Mouse (Mus musculus) testis, postnatal 14 days (tissue): ENCODE data around the gene Sco1.

Experiments used
- DNase-seq: peaks from one replicate; pipeline ENCODE4 v3.0.0; 2021; ENCODE audit warnings: low spot score

The Sco1 gene

DNA sequence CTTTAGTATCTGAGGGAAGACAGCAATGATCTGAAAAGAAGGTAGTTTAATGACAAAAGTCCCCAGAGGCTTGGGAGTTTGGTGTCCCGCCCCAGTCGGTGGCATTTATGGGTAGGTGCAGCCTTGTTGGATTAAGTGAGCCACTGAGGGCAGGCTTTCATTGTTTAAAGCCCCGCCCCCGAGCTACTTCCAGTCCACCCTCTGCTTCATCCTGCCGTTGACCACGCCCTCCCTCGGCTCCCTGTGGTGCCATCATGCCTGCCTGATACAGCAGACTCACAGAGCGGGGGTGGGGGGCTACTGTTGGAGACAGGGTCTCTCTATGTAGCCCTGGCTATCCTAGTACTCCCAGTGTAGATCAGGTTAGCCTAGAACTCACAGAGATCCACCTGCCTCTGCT is 9.5 kb upstream of the Sco1 start:
- DNase-seq = no peak

DNA sequence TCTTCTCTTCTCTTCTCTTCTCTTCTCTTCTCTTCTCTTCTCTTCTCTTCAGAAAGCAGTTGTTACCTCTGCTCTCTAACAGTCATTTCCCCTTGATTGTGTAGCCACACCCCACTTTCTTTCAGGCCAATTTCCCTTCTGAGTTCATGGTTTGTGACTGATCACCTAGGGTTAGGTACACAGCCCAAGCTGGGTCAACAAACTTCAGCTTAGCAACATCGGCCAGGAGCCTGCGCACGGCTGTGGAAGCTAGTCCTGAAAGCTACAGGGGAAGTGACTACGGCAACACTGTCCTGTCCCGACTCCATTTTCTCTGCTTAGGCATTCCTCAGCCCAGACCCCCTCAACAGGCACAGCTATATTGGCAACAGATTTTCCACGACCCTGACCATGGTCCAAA is 7.5 kb upstream of the Sco1 start:
- no peak for DNase-seq

DNA sequence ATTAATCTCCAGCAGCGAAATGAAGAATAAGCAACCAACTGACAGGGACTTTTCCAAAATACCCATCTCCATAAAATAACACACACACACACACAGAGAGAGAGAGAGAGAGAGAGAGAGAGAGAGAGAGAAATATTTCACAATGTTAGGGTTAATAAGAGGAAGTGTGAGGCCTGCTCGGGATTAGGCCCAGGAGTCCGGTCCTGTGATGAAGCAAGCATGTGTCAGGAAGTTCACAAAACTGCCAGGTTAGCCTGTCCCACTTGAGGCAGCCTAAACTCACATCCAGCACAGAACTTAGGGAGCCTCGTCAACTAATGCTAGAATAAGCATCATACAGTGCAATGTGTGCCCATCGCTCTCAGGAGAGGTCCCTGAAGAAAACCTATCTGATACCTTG is 5.3 kb upstream of the Sco1 start:
- DNase-seq = no peak

DNA sequence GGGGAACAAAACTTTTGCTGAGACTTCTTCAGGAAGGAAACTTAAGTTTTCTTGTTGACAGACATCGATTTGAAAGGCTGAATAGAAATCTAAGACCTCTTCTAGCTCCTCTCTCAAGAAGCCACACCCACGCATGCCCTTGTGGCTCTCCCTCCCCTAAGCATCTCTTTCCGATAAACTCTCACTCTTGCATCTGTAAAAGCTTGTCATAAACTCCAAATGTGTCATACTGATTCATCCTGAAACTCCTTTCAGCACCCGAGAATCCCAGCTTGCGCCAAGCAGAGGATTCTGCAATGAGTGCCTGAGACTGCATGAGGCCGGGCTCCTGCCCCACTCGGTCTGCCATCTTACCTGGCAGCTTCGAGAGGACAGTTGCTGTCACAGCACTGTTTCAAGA is 4.0 kb upstream of the Sco1 start:
- no peak for DNase-seq

DNA sequence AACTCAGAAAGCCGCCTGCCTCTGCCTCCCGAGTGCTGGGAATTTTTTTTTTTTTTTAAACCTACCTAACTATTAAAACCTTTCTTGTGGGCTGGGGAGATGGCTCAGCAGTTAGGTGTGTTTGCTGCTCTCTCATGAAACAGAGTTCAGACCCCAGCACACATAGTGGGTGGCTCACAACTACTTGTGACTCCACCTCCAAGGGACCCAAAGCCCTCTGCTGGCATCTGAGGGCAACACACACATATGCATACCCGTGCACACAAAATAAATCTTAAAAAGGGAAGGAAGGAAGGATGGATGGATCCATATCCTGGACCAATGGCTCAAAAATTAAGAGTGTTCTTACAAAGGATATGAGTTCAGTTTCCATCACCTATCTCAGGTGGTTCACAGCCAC is 3.2 kb upstream of the Sco1 start:
- no peak for DNase-seq

DNA sequence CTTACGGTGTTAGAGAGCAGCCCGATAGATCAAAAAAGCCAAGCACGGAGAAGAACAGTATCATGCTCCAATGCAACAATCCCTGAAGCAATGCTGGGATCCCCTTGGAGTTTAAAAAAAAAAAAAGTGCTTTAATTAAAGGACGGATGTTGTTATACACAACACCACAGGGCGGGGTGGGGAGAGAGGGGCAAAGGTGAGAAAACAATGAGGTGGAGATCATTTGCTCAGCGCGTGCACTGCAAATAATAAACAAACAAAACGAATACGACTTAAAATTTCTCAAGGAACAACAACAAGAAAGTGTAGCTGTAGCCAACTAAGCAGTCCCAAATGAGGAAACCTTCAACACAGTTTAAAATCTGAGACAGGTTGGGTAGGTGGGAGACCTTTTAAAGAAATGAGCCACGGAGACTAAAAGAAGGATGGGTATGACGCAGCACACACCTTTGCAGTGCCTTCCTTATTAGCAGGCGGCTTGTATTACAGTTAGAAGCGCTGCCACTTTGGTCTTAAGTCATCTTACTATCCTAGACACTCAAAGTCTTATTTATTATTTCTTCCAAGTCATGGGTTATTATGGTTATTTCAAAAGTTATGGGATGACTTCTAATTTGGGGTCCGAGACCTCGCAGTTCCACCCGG is 672 bp upstream of the Sco1 start:
- no peak for DNase-seq

DNA sequence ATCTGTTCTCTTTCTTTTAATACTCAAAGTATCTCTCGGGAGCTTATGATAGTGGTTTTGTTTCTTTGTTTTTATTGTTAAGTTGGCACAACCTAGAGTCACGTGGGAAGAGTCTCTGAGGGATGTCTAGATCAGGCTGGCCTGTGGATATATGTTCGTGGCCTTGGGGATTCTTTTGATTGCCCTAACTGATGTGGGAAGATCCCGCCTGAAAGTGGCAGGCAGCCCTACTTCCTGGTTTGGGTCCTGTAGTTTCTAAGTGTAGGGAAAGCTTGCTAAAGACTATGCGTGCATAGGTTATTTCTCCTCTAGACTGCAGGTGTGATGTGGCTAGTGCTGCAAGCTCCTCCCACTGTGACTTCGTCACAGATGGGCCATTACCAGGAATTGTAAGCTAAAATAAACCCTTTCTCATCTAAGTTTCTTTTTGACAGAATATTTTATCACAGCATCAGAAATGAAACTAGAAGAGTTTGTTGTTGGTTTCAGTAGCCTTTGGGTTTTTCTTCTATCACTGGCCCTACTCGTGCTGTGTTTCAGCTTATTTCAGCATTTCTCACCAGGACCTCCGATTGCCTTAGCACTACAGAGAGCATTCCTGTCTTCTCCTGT is 2.4 kb downstream of the Sco1 start:
- no peak for DNase-seq

DNA sequence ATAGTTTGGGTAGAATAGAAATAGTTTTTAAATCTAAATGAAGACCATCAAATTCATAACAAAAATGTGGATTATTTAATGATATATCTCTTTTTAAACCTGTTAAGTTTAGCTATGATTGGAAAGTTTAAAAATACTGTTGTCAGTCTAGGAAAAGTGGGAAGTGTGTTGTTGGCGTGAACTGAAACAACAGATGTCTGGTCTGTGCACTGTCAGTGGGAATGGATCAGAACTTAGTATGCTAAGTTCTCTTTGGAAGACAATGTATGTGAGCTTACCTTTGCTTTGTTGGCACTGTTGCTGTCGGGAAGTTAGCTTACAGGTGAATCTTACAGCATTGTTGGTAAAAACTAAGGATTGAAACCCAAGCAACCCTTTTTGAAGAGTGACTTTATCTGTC is 8.8 kb downstream of the Sco1 start:
- DNase-seq = no peak

DNA sequence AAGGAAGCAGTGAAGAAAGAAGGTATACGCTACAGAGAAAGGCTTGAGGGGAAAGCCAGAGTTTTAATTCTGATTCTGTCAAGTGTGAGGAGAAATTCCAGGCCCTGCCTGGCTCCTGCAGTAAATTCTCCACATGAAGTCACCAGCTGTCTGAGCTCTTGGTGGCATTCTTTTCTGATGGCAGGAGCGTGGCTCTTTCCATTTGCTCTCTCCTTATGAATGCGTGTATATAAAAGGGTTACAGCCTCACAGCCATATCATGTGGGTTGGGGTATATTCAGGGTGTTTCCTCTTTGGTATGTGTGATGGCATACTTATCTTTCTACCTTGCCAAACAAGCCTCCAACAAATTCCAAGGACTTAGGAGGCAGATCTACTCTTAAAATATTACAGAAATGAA is 10.3 kb downstream of the Sco1 start:
- no peak for DNase-seq

DNA sequence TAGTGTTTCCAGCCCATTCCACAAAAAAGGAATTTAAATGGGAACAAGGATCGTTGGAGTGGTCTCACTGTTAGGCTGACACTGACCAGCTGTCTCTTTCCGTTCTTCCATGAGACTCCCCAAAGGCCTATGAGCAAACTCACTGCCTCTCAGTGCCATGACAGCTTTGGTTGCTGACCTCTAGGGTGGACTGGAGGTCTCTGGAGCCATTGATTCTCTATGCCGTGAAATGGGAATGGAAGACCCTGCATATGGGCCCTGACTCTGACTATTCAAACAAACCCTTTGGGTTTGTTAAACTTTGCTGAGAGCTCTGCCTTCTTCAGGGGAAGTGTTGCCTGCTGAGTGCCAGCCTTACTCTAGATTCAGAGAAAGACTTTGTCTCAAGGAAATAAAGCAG is 15.3 kb downstream of the Sco1 start:
- no peak for DNase-seq

DNA sequence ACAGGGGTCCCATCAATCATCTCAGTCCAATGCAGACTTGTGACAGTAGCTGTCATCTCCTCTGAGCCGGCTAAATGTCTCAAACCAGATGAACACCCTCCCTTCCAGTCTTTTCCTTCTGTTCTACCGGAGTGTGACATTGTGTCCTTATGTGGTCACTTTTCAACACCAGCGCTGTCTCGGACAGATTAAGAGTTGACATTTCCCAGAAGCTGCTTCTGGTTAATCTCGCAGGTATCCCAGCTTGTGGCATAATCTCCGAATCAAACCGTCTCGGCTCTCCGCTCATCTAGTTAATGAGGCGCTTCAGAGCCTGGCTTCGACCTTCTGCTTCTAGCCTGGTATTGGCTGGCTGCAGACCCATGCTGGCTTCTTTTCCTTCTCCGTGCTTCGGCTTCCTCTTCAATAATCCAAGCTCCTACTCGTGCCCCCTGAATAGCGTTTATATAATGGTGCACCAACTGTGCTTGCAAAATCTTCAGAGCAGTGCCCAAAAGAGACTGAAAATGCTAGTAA is 20.2 kb downstream of the Sco1 start:
- no peak for DNase-seq

DNA sequence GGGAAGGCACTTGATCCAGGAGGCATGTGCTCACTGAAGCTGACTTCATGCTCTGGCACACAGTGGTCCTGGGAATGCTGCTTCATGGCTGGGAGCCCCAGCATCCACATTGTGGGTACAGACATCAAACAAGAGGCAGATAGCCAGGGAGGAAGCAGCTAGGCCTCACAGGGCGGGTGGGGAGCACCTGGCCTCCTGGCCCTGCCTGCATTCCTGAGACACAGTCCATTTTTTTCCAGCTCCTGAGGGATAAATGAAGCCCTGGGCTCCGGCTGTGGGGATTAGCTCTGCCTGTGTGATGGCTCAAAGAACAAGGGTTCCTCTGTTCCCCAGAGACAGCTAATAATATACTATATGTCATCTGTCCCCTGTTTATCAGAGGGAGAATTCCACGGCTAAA is 22.6 kb downstream of the Sco1 start:
- DNase-seq = no peak

DNA sequence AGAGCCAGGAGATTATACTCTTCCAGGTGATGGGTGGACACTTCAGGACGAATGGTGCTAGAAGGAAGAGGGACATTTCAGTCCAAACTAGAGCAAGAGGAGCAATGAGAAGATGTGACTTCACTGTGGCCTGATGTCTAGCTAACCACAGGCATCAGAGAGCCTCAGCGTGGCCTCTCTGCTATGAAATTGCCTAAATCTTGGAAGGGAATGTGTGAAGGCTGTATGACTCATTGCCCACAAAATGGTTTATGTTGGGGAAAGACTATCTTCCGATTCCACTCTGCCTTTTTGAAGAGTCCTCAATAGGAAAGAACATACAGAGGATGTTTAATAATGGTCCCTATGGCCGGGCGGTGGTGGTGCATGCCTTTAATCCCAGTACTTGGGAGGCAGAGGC is 24.3 kb downstream of the Sco1 start:
- DNase-seq = no peak

DNA sequence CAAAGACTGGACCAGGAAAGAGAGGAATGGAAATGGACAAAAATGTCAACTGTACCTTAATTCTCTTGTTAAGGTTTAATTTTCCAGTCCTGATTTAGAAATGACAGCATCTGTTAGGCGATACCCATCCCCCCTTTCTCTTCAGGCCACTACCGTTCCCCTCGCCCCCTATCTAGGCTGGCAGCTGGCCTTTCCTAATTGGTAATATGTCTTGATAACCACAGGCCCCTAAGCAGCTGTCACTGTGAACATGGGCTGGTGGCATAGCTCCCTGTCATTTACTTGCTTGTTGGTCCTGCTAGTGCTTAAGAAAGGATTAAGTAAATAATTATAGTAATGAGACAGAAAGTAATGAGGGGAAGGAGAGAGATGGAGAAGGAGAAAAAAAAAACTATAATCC is 25.0 kb downstream of the Sco1 start:
- DNase-seq = no peak

DNA sequence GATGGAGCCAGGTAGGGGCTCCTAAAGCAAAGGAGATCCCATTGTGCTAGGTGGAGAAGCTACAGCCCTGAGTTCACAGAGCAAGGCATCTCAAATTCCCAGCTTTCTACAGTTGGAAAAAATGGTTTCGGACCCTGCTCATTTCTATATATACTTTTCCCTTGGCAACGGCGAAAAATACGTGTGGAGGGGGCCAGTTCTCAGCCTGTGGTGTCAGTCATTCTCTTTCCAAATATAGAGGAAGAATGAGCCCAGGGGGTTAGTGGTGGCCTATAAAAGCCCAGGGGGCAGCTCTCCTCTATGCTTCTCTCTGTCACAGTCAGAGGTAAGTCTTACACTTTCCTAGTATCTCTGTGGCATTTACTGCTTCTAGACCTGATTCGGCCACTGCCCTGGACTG is 25.5 kb downstream of the Sco1 start, which contains the start of gene Myh3:
Gene Myh3 (plus strand): TSS at position 301 of the 400 bp plus-strand sequence.
- DNase-seq = no peak

DNA sequence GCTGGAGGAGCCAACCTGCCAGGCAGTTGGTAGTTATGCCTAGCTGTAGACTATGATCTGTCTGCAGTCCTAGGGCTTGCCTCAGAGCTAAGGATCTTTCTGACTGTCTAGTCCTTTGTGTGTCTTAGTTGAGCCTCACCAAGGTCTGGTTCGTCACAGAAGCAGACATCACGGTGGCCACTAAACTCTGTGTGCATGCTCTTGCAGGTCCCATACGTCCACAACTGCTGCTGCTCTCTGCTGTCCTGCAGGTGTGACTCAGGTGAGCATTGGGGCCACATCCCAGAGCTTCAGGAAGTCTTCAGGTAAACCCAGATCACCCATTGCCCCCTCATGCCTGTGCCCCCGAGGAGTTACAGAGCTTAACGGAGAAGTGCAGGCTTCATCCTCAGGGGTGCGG is 26.4 kb downstream of the Sco1 start:
- DNase-seq = no peak

DNA sequence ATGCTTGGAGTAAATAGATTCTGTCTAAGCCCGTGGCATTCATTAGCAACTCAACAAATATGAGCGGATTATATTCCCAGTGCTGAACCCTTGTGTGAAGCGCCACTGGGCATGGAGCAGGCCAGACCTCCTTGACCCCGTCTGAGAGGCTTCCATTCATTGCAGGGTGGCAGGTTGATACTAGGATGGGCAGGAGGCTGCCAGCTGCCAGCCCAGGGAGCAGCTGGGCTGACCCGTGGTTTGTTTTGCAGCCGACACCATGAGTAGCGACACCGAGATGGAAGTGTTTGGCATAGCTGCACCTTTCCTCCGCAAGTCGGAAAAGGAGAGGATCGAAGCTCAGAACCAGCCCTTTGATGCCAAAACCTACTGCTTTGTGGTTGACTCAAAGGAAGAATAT is 27.3 kb downstream of the Sco1 start:
- DNase-seq = no peak

DNA sequence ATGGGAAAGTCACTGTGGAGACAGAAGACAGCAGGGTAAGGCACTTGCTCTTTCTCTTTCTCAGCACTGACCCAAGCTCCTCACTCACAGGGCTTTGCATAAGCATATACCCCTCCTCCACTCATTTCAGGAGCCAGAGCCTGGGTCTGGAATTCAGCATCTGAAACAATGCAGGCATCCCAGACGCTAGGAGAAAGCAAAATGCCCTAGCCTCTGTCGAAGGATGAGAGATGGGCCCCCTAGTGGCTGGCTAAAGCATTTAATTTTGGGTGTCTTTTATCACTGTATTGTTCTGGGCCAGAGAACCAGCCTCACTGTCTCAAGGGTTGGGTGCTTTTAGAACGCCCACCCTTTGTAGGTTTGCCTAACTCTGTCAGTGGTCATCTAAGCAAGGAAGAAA is 27.7 kb downstream of the Sco1 start:
- DNase-seq = no peak

DNA sequence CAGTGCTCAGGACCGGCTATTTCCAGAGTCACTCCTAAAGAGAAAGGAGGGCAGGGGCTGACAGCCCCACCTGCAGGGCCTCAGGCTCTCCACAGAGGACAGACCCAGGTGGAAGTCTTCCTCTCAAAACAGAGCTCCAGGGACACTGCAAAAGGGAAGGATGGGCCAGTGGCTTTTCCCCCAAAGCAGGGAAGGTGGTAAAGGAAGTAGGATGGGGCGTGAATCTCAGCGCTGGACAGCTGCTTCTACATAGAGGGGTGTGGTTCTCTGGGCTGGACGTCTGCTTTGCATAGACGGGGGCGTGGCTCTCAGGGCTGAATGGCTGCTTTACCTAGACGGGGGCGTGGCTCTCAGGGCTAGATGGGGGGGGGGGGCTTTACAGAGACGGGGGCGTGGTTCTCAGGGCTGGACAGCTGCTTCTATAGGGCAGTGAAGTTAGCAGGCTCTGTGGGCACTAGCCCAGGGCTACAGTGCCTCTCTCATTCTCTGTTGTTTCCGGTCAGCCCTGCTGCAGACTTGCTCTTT is 28.7 kb downstream of the Sco1 start:
- peak; percentile 73 for DNase-seq

DNA sequence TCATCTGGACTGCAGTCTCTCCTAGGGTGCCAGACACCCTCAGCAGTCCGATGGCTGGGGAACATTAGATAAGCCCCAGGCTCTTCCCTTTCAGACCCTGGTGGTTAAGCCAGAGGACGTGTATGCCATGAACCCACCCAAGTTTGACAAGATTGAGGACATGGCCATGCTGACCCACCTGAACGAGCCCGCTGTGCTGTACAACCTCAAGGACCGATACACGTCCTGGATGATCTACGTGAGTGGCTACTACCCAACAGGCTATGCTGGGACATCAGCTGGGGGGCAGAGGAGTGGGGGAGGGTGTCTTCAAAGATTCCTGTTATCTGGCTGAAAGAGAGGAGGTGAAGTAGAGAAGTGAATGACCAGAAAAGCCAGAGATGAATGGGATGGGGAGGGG is 29.7 kb downstream of the Sco1 start:
- no peak for DNase-seq

DNA sequence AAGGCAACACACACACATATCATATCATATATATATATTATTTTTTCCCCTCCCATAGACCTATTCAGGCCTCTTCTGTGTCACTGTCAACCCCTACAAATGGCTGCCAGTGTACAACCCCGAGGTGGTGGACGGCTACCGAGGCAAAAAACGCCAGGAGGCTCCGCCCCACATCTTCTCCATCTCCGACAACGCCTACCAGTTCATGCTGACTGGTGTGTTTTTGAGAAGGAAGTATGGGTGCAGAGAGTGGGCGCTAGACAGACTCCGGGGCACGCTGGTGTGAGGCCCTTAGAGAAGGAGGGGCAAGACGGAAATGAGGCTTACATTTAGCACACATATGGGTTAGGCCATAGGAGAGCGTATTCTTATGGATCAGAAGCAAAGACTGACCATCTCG is 30.3 kb downstream of the Sco1 start:
- DNase-seq = no peak

DNA sequence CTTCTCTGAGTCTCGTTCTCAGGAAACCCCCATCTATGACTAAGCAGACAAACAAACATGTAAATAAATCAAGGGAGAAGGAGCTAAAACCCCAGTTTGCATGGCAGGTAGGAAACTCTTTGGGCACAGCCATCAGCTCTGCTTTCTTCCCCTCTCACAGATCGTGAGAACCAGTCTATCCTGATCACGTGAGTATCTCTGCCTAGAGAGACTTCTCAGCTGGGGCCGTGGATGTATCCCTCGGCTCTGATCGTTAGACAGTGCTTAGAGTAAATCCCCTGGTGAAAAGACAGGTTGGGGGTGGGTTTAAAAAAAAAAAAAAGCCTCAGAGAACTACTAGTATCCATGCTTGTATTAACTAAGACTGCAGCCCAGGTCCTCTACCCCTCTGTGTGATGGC is 30.8 kb downstream of the Sco1 start:
- DNase-seq = no peak

DNA sequence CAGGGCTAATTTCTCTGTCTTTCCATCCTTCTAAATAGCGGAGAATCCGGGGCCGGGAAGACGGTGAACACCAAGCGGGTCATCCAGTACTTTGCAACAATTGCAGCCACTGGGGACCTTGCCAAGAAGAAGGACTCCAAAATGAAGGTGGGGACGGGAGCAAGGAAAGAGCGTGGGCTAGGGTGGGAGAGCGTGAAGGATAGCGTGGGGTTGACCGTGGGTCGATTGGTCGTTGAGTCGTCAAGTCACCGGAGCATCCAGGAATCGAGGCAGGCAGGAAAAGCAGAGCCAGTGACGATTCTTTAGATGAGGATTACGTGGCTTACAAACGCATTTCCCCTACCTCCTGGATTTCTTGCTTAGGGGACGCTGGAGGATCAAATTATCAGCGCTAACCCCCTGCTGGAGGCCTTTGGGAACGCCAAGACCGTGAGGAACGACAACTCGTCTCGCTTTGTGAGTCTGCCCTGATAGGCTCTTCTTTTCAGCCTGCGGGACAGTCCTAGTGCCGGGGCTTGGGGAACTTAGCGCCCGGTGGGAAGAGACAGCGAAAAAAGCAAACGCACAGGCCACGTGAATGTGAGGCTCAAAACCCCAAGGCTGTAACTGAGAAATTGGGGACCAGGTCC is 31.4 kb downstream of the Sco1 start:
- DNase-seq = no peak
